Mouse (Mus musculus) T-helper 17 cell (primary cell): ENCODE results near the gene Armcx5.

Source experiments
- in situ Hi-C, 2 experiments: fragments of 300-600 bp; cut with MboI, MseI; formaldehyde crosslinking; loops; 1 replicate in 1 of 2; 2 replicates in 1 of 2; pipeline ENCODE4 v1.15.1; 2025; ENCODE audit warnings: high pct_unique_total_duplicates in 2 of 2

Armcx5 gene

DNA sequence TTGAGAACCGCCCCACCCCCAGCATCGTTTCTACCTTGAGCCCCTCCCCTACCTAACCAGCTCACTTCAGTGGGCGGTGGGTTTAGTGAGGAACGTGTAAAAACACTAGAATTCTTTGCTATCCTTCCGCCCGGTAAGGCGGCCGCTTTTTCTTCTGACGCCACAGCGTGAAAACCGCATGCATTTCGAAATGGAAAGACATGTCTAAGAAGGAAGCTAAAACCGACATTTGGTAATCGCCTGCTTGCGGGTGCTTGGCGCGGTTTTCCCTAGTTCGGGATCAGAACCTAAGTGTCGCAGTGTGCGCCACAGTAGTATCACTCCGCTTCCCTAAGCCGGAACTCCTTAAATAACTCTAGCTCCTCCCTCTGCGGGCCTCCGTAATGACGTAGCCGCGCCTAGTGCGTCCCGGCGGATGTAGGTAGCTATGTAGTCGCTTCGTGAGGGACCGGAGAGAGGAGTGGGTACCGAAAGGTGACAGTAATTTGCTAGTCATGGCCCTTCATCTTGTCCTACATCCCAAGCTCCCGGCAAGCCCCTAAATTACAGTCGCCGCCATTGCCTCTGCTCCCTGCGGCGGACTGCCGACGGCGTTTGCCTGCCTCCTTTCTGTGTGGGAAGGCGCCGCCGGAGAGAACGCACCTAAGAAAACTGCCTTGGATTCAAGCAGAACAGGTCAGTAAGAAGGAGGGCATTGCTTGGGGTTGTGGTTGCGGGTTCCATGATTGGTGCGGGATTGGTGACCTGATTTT is at the start of gene Armcx5, which contains the start of gene Gprasp1:
Armcx5 (plus strand) TSS at position 430 of the 752 bp plus-strand sequence.
Gprasp1 (plus strand) TSS at position 430 of the 752 bp plus-strand sequence.
- in situ Hi-C loops: loop anchor here in 1 of 2 experiments (10.0 kb wide), 1 partner anchor 872 kb away; no protein-coding TSS in a partner anchor

DNA sequence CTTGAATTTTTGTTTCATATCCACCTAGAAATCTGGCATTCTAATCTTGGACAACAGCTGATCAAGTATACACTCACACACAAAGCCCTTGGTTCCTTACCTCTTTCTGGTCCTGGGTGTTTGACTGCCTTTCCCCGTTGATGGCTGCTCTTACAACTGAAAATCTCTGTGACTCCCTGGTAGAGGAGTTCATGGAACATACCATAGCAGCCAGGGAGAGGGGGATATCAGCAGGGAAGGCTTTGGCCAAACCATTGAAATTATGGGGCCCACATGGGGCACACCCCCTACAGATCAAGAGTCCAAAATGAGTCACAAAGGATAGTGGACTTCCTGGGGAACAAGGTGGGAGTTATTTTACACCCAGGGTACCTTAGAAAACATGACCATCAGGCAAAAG is 48.9 kb upstream of the Armcx5 start, which contains the start of gene Tcp11x2:
Tcp11x2 (minus strand) TSS at position 158 of the 400 bp plus-strand sequence.
- in situ Hi-C loops: no loop called here

GRCm38 (mm10) chrX:135703111-135703510 is 39.4 kb upstream of the Armcx5 start:
- in situ Hi-C loops: no loop called here

GRCm38 (mm10) chrX:135704349-135704748 is 38.2 kb upstream of the Armcx5 start:
- in situ Hi-C loops: no loop called here

DNA sequence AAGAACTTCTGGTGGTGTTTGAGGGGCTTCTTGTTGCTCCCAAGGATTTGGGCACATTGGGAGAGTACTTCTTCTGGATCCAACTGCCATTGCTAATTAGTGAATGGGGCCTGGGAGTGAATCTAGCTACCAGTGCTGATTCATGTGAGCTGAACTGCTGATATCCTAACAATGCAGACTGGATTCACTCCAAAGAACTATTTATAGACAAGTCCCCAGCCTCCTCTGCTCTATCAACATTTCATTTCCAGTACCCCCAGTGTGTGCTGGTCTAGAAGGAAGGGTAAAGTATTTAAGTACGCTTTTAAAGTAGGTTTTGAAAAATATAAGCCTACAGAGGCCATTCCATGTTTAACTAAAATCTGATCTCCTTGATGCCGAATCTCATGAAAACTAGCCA is 29.7 kb upstream of the Armcx5 start:
- in situ Hi-C loops: no loop called here

DNA sequence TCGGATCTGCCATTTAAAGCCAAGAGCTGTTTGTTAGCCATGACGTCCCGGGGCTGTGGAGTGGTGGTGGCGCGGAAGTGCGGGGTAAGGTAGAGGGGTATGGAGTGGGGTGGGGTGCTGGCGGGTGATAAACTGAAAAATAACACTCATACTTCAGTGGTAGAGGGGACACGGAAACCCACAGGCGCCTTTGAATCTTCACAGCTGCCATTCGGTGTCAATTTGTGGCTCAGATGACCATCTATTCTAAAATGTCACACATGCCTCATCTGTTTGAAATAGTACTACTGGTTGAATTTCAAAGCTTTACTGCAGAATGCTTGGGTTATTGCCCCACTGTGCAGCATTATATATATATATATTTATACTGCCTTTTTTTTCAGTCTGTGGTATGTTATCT is 17.4 kb upstream of the Armcx5 start, which contains the start of gene Tmsb15a:
Tmsb15a (minus strand) TSS at position 101 of the 400 bp plus-strand sequence.
- in situ Hi-C loops: loop anchor here (5.0 to 10.0 kb wide), 2 partner anchors 60 to 138 kb away; no protein-coding TSS in a partner anchor

DNA sequence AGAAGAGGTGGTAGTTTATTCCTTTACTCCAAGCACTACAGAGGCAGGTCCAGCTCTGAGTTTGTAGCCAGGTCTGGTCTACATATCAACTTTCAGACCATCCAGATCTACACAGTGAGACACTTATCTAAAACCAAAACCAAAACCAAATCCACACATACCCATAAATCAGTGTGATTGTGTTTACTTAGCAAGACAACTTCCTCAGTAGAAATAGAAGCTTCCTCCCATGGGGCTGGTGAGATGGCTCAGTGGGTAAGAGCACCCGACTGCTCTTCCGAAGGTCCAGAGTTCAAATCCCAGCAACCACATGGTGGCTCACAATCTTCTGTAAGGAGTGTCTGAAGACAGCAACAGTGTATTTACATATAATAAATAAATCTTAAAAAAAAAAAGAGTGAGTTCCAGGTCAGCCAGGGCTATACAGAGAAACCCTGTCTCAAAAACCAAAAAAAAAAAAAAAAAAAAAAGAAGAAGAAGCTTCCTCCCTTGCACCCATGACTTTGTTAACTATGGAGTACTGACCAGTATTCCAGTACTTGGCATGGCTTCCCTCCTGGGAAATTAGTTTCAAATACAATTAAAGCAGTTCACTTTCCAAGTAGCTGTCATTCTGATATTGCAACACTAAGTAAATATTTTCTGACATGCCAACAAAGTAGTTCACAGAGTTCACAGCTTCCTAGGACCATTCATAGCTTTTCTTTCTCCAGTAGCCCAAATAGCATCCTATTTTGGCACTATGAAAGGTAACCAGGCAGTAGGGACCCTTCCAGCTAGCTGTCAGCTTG is 3.6 kb upstream of the Armcx5 start:
- in situ Hi-C loops: no loop called here

- in situ Hi-C loops: loop anchor here in 1 of 2 experiments (10.0 kb wide), 1 partner anchor 872 kb away; no protein-coding TSS in a partner anchor
Observed at GRCm38 (mm10) chrX:135743056-135743355, 473 bp downstream of the Armcx5 start.

DNA sequence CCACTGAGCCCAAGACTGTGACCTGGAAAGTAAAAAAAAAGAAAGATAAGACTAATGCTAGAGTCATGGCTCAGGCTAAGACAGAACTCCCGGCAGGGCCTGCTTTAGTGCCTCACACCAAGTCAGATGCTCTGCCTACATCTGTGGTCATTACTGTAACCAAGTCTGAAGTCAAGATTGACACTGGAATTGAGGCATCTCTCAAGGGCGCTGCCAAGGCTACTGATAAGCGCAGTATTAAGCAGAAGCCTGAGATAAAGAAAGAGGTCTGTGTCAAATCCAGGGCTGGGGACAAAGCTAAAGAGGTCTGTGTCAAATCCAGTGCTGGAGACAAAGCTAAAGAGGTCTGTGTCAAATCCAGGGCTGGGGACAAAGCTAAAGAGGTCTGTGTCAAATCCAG is 2.8 kb downstream of the Armcx5 start:
- in situ Hi-C loops: loop anchor here in 1 of 2 experiments (10.0 kb wide), 1 partner anchor 869 kb away; no protein-coding TSS in a partner anchor

GRCm38 (mm10) chrX:135752832-135753231 is 10.3 kb downstream of the Armcx5 start:
- in situ Hi-C loops: loop anchor here in 1 of 2 experiments (5.0 to 10.0 kb wide), 2 partner anchors 101 to 178 kb away; no protein-coding TSS in a partner anchor

DNA sequence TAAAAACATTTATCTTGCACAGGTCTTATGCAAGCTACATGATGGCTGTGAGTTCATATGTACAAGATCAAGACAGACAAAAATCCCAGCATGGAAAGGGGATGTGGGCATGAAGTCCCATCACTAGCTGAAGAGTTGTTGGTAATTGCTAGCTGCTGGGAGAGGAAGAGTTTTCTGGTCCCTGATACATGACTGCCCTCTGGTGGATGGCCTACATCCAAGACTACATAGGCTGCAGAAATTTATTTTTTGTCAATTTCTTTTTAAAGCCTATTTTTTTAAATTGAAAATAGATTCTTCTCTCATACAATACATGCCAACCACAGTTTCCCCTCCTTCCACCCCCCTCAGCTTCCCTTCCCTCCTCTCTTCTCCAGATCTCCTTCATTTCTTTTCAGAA is 19.2 kb downstream of the Armcx5 start:
- in situ Hi-C loops: no loop called here

GRCm38 (mm10) chrX:135768043-135768548 is 25.6 kb downstream of the Armcx5 start:
- in situ Hi-C loops: no loop called here

DNA sequence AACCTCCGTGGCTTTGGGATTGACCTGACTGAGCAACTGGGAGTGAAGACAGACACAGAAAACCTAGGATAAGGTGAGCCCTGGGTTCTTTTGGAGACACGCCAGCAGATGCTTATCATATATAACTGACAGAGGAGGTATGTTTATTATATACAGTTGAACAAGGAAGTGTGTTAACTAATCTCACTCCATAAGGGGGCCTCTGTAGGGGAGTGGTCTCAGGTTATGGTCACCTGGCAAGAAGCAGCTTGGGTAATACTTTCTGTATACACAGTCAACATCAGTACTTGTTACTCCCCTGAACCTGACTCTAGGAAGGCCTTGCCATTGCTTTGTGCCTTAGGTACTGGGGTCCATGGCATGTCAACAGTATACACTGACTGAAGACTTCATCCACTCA is 26.0 kb downstream of the Armcx5 start:
- in situ Hi-C loops: no loop called here

- in situ Hi-C loops: no loop called here
Observed at GRCm38 (mm10) chrX:135791536-135791935, 49.0 kb downstream of the Armcx5 start.

GRCm38 (mm10) chrX:135792326-135792725 is 49.8 kb downstream of the Armcx5 start:
- in situ Hi-C loops: no loop called here

GRCm38 (mm10) chrX:135795591-135796304 is 53.2 kb downstream of the Armcx5 start:
- in situ Hi-C loops: loop anchor here (5.0 kb wide), 1 partner anchor 47 kb away; no protein-coding TSS in a partner anchor

DNA sequence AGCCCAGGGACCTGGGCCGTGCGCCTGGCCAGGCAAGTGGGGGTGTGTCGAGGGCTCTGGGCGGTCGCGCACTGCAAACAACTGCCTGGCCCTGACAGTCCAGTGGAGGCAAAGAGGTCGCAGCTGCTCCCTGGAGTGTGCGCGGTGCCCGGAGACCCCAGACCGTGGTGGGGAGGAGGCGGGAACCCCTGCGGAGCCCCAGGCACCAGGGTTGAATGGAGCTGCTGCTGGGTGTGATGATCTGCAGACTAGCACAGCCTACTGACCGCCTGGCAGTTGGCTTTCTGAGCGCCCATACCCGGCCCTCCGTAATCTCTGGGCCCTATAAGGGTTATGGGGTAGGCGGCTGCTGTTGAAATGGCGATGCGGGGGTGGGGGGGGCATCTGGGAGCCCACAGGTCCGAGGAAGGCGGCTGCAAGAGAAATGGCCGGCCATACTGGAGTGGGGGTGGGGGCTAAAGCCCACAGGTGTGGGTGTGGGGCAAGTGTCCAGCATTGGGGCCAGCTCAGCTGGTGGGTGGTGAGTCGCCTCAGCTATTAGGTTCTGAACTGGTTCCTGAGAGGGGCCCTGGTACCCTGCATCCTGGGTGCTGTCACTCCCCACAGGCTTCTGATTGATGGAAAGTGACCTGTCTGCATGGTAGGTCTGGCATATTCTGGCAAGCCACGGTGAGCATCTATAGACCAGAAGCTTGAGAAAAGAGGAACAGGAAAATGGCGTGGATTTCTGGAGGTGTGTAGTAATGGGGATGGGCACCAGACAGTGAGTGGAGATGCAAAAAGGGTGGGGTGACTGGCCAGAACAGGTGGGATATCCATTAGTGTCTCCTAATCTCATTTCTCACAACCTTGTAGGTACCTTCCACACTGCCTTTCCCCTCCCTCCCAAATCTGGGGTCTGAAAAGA is 54.0 kb downstream of the Armcx5 start:
- in situ Hi-C loops: loop anchor here (5.0 kb wide), 1 partner anchor 46 kb away; no protein-coding TSS in a partner anchor
